Mouse (Mus musculus) layer of hippocampus, adult 18-20 months (tissue): ENCODE measurements around the gene Gpr183. TPM values are rescaled to one million over a fixed set of nuclear protein-coding genes. Genes with fewer than 3 reads are reported as not detected.

ENCODE experiments used
- DNase-seq, 2 experiments: peaks; one replicate each; pipeline ENCODE4 v3.0.0; 2022; ENCODE audit warnings: low spot score in 2 of 2
- total RNA-seq, 2 experiments: library from RNA; stranded (reverse); gene quantifications; 2 replicates each; pipeline ENCODE4 v1.2.3; 2021

The Gpr183 gene
- total RNA-seq, 2 experiments from 2014 or later, result 0.58 to 0.92 TPM

- DNase-seq, result no peak
Observed at GRCm38 (mm10) chr14:121987691-121988090, 22.7 kb upstream of the Gpr183 start.

GRCm38 (mm10) chr14:121987287-121987686 is 22.3 kb upstream of the Gpr183 start:
- no peak for DNase-seq

GRCm38 (mm10) chr14:121986028-121986427 is 21.0 kb upstream of the Gpr183 start:
- no peak for DNase-seq

- no peak for DNase-seq
Observed at GRCm38 (mm10) chr14:121985477-121985876, 20.5 kb upstream of the Gpr183 start.

- no peak for DNase-seq
Observed at GRCm38 (mm10) chr14:121983009-121983933, 18.3 kb upstream of the Gpr183 start.

GRCm38 (mm10) chr14:121981531-121981930 is 16.5 kb upstream of the Gpr183 start:
- DNase-seq, result no peak

- no peak for DNase-seq
Observed at GRCm38 (mm10) chr14:121973114-121973513, 8.1 kb upstream of the Gpr183 start.

- DNase-seq, result no peak
Observed at GRCm38 (mm10) chr14:121970402-121970801, 5.4 kb upstream of the Gpr183 start.

- DNase-seq, result no peak
Observed at GRCm38 (mm10) chr14:121967095-121967494, 2.1 kb upstream of the Gpr183 start.

- DNase-seq, result no peak
Observed at GRCm38 (mm10) chr14:121965461-121965860, 466 bp upstream of the Gpr183 start.

- DNase-seq, result no peak
Observed at GRCm38 (mm10) chr14:121963942-121964335, 1.1 kb downstream of the Gpr183 start.

- peak in 1 of 2 experiments; percentile 64 for DNase-seq
Observed at GRCm38 (mm10) chr14:121963251-121963941, 1.6 kb downstream of the Gpr183 start.

- DNase-seq, result no peak
Observed at GRCm38 (mm10) chr14:121962128-121962890, 2.7 kb downstream of the Gpr183 start.

GRCm38 (mm10) chr14:121961496-121962127 is 3.4 kb downstream of the Gpr183 start:
- no peak for DNase-seq

GRCm38 (mm10) chr14:121960997-121961396 is 4.0 kb downstream of the Gpr183 start:
- DNase-seq, result no peak

- no peak for DNase-seq
Observed at GRCm38 (mm10) chr14:121960531-121960930, 4.5 kb downstream of the Gpr183 start.

- DNase-seq, result no peak
Observed at GRCm38 (mm10) chr14:121960031-121960430, 5.0 kb downstream of the Gpr183 start.

- DNase-seq, result no peak
Observed at GRCm38 (mm10) chr14:121959538-121959980, 5.4 kb downstream of the Gpr183 start.

- DNase-seq, result no peak
Observed at GRCm38 (mm10) chr14:121958751-121959537, 6.1 kb downstream of the Gpr183 start.
